Mouse (Mus musculus): ENCODE results near the gene Pitpnm2. TPM values are rescaled to one million over a fixed set of nuclear protein-coding genes. Genes with fewer than 3 reads are reported as not detected.

Gene Pitpnm2
- polyA plus RNA-seq, 2 experiments, result 1.9 to 4.7 TPM

DNA sequence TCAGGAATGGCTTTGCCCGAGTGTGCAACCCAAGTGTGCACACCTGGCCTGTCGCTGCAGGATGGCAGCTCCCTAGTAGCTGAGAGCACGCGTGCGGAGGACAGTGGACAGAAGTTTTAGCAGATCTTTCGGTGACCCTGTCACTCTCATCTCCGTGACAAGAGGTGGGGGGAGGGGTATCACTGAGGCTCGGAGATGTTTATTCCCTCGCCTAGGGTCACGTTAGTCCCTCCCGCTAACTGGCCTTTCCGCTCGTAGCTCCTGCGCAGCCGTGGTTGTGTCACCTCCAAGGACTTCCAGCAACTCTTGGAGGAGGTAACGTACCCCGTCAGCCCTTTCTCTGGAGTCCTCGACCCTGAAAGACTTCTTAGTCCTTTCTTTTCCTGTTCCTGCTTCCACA lies 137.0 kb downstream of the Pitpnm2 start:
- H3K27ac ChIP-seq, result peak overlapping the region; percentile 87
- peak overlapping the region; percentile 86 to 91 for H3K4me3 ChIP-seq (ENCODE audit: insufficient read depth in 1 of 2, low read depth in 2 of 2, low read length in 2 of 2)
- peaks cover 7 to 22% of the 10 kb centered on the region in 2 experiments for H3K4me1 ChIP-seq (replicated peaks; ENCODE audit: control insufficient read depth in 2 of 2, insufficient read depth in 2 of 2, low read length in 1 of 2)
- TF ChIP-seq EP300 (IDR thresholded peaks at IDR 0.05; ENCODE audit: low read depth) (no peak), CTCF (IDR thresholded peaks at IDR 0.05; ENCODE audit: low read depth) (no peak)
- no peaks in the 10 kb centered on the region for H3K27me3 ChIP-seq (ENCODE audit: control insufficient read depth, insufficient read depth, low read length)
- H3K9me3 ChIP-seq (ENCODE audit: control insufficient read depth, low read length), result no peaks in the 10 kb centered on the region
- H3K9ac ChIP-seq (replicated peaks), result peak overlapping the region; percentile 85
- H3K4me2 ChIP-seq (ENCODE audit: low read depth), result peak overlapping the region; percentile 97
- 3% methylated on average over 18 of the region's 18 CpGs for WGBS (ENCODE audit: insufficient replicate concordance)
- no peak for DNase-seq (ENCODE audit: low read depth in 3 of 3, low spot score in 3 of 3)
- H3K36me3 ChIP-seq (replicated peaks; ENCODE audit: control insufficient read depth, insufficient read depth, low read depth), result no peaks in the 10 kb centered on the region; the same call in 1 of the 2 replicates
- peak; percentile 6; the same call in 1 of the 2 replicates for ATAC-seq (ENCODE audit: insufficient read depth)

DNA sequence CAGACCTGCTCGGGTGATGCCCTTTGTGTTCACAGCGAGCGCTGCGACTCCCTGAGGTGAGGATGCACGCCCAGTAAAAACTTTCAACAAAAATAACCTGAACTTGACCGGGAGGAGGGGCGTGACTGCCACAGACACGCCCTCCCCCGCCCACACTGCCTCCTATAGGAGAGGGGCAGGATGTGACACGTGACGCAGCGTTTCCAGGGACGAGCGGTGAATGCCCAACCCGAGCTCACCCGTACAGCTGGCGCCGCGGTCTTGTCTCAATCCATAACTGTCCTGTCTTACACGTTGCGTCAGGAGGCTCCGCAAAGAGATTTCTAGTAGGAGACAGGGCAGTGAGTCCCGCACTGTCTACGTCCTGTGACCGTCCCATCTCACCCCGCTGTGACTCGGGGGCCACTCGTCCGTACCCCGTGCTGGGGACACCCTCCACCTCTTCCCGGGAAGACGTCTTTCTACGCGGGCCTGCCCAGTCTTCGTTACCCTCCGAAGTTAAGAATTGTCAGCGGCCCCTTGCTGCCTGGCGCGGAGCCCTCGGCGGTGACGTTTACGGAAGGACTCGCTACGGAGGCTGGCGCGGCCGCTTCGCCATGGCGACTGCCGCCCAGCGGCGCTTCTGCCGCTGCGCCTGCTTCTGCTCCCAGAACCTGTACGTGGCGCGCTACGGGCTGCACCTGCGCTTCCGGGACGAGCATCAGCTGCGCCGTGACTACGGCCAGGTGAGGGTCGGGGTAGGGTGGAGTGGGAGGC lies 137.6 kb downstream of the Pitpnm2 start, which contains the start of gene Ogfod2:
Gene Ogfod2 (plus strand): TSS at position 556 of the 756 bp plus-strand sequence.
- Histone ChIP-seq H3K4me2 (ENCODE audit: low read depth) (peak within 1 kb of the TSS; percentile 97), H3K9me3 (ENCODE audit: control insufficient read depth, low read length) (no peaks in the 10 kb centered on the region), H3K9ac (replicated peaks) (peak within 1 kb of the TSS; percentile 85), H3K4me3 (ENCODE audit: insufficient read depth in 1 of 2, low read depth in 2 of 2, low read length in 2 of 2) (peak within 1 kb of the TSS; percentile 86 to 91), H3K4me1 (replicated peaks; ENCODE audit: control insufficient read depth in 2 of 2, insufficient read depth in 2 of 2, low read length in 1 of 2) (peaks cover 7 to 19% of the 10 kb centered on the region in 2 experiments), H3K27me3 (ENCODE audit: control insufficient read depth, insufficient read depth, low read length) (no peaks in the 10 kb centered on the region), H3K27ac (peak within 1 kb of the TSS; percentile 87), H3K36me3 (replicated peaks; ENCODE audit: control insufficient read depth, insufficient read depth, low read depth) (no peaks in the 10 kb centered on the region; the same call in 1 of the 2 replicates)
- under 1% methylated on average over 66 of the region's 66 CpGs for WGBS (ENCODE audit: insufficient replicate concordance)
- DNase-seq (ENCODE audit: low read depth in 3 of 3, low spot score in 3 of 3), result peak; percentile 94 to 95 (median 95)
- peak; percentile 69 for TF ChIP-seq CTCF (IDR thresholded peaks at IDR 0.05; ENCODE audit: low read depth)
- TF ChIP-seq EP300 (IDR thresholded peaks at IDR 0.05; ENCODE audit: low read depth), result no peak
- ATAC-seq (ENCODE audit: insufficient read depth), result peak; percentile 96

DNA sequence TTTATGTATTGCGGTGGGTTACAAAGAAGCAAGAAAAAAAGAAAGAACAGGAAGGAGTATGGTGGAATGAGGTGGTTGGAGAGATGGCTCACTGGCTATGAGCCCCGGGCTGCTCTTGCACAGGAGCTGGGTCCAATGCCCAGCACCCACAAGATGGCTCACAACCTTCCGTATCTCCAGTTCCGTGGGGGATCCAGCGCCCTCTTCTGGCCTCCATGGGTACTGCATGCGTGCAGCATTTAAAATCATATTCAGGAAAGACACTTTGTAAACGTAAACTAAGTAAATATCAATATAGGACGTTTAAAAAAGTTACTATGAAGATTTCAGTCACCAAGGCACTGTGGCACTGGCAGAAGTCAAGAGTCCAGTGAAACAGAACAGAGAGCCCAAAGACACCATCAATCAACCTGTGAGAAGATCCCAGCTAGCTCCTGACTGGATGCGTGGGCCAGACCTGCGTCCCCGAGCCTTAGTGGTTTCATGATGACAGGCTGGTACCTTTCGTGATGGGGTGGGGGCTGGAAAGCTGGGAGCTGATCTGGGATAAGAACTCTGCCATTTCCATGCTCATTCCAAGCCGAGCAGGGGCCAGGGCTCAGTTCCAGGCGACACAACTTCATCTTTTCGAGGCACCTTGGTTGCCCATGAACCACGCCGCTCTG lies 138.4 kb downstream of the Pitpnm2 start:
- no peaks in the 10 kb centered on the region; the same call in 1 of the 2 replicates for H3K36me3 ChIP-seq (replicated peaks; ENCODE audit: control insufficient read depth, insufficient read depth, low read depth)
- peaks cover 3 to 15% of the 10 kb centered on the region in 2 experiments for H3K4me1 ChIP-seq (replicated peaks; ENCODE audit: control insufficient read depth in 2 of 2, insufficient read depth in 2 of 2, low read length in 1 of 2)
- H3K4me2 ChIP-seq (ENCODE audit: low read depth), result peak overlapping the region; percentile 97
- peak overlapping the region; percentile 82 for H3K27ac ChIP-seq
- H3K9me3 ChIP-seq (ENCODE audit: control insufficient read depth, low read length), result no peaks in the 10 kb centered on the region
- DNase-seq (ENCODE audit: low read depth in 3 of 3, low spot score in 3 of 3), result peak in 1 of 3 experiments; percentile 29
- H3K27me3 ChIP-seq (ENCODE audit: control insufficient read depth, insufficient read depth, low read length), result no peaks in the 10 kb centered on the region
- WGBS (ENCODE audit: insufficient replicate concordance), result 21% methylated on average over 17 of the region's 17 CpGs
- peak overlapping the region; percentile 86 to 91 for H3K4me3 ChIP-seq (ENCODE audit: insufficient read depth in 1 of 2, low read depth in 2 of 2, low read length in 2 of 2)
- no peak for ATAC-seq (ENCODE audit: insufficient read depth)
- peak; percentile 95 for TF ChIP-seq CTCF (IDR thresholded peaks at IDR 0.05; ENCODE audit: low read depth)
- TF ChIP-seq EP300 (IDR thresholded peaks at IDR 0.05; ENCODE audit: low read depth), result no peak
- H3K9ac ChIP-seq (replicated peaks), result peak overlapping the region; percentile 71

DNA sequence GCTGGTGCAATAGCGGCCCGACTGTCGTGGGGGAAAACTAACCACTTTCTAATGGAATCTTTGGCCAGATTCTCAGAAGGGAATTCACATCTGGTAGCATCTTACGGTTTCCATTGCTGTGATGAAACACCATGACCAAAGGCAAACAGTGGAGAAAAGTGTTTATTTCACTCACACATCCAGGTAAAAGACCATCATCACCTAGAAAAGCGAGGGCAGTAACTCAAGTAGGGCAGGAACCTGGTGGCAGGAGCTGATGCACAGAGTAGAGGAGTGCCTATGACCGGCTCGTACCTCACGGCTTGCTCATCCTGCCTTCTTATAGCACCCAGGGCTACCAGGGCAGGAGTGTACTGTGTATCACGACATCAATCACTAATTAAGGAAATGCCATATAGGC lies 146.0 kb downstream of the Pitpnm2 start:
- no peak for DNase-seq (ENCODE audit: low read depth in 3 of 3, low spot score in 3 of 3)
- 85% methylated on average over 9 of the region's 9 CpGs for WGBS (ENCODE audit: insufficient replicate concordance)
- H3K27me3 ChIP-seq (ENCODE audit: control insufficient read depth, insufficient read depth, low read length), result no peaks in the 10 kb centered on the region

DNA sequence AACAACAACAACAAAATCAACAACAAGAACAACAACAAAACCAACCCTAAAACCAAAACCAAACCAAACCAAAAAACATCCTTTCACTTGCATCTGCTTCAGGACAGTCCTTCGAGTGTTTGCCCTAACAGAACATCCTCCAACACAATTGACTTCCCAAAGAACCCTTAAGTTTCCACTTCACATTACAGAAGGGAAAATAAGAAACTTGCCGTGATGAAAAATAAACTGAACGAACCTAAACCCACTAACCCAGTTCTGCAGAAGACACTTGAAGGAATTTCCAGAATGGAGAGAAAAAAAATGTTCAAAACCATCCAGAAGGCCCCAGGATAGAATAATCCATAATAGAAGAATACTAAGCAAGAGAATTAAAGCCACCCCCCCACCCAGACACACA lies 146.5 kb downstream of the Pitpnm2 start:
- Histone ChIP-seq H3K4me3 (ENCODE audit: insufficient read depth in 1 of 2, low read depth in 2 of 2, low read length in 2 of 2) (no peak overlapping the region), H3K27me3 (ENCODE audit: control insufficient read depth, insufficient read depth, low read length) (no peaks in the 10 kb centered on the region), H3K9ac (replicated peaks) (no peak overlapping the region), H3K4me2 (ENCODE audit: low read depth) (no peak overlapping the region), H3K27ac (no peak overlapping the region), H3K9me3 (ENCODE audit: control insufficient read depth, low read length) (no peaks in the 10 kb centered on the region), H3K36me3 (replicated peaks; ENCODE audit: control insufficient read depth, insufficient read depth, low read depth) (no peaks in the 10 kb centered on the region), H3K4me1 (replicated peaks; ENCODE audit: control insufficient read depth in 2 of 2, insufficient read depth in 2 of 2, low read length in 1 of 2) (no peaks in the 10 kb centered on the region)
- ATAC-seq (ENCODE audit: insufficient read depth) (no peak), DNase-seq (ENCODE audit: low read depth in 3 of 3, low spot score in 3 of 3) (no peak)
- 62% methylated on average over 3 of the region's 3 CpGs for WGBS (ENCODE audit: insufficient replicate concordance)
- TF ChIP-seq EP300 (IDR thresholded peaks at IDR 0.05; ENCODE audit: low read depth) (no peak), CTCF (IDR thresholded peaks at IDR 0.05; ENCODE audit: low read depth) (no peak)

More for the DNA sequence above, 146.0 kb downstream of the Pitpnm2 start:
- Histone ChIP-seq H3K4me2 (ENCODE audit: low read depth) (no peak overlapping the region), H3K9me3 (ENCODE audit: control insufficient read depth, low read length) (no peaks in the 10 kb centered on the region), H3K36me3 (replicated peaks; ENCODE audit: control insufficient read depth, insufficient read depth, low read depth) (no peaks in the 10 kb centered on the region), H3K4me3 (ENCODE audit: insufficient read depth in 1 of 2, low read depth in 2 of 2, low read length in 2 of 2) (no peak overlapping the region), H3K4me1 (replicated peaks; ENCODE audit: control insufficient read depth in 2 of 2, insufficient read depth in 2 of 2, low read length in 1 of 2) (no peaks in the 10 kb centered on the region), H3K9ac (replicated peaks) (no peak overlapping the region), H3K27ac (no peak overlapping the region)
- ATAC-seq (ENCODE audit: insufficient read depth), result no peak
- TF ChIP-seq EP300 (IDR thresholded peaks at IDR 0.05; ENCODE audit: low read depth) (no peak), CTCF (IDR thresholded peaks at IDR 0.05; ENCODE audit: low read depth) (no peak)

Measured in liver, embryonic 14.5 days (tissue).